Mouse (Mus musculus) lung, postnatal 0 days (tissue): Measurements from ENCODE around the gene Fbln2. TPM values are rescaled to one million over a fixed set of nuclear protein-coding genes. Genes with fewer than 3 reads are reported as not detected.
A peak's percentile ranks its signal among the peaks of the same experiment; 100 is the strongest.

Experiments used
- ATAC-seq: fragments of 200-750 bp; cut with Nextera tagmentation; 2 replicates; pipeline ENCODE4 v1.8.0; 2017; ENCODE audit warnings: moderate library complexity
- DNase-seq: peaks from one replicate; pipeline ENCODE4 v3.0.0-alpha.2; 2016; ENCODE audit warnings: low spot score
- H3K27ac ChIP-seq: fragments of 300-500 bp; sonication (generic); 2 replicates; pipeline ENCODE4 v1.5.1; 2014; ENCODE audit warnings: antibody characterized with exemption, mild to moderate bottlenecking, low read length, mixed read lengths
- H3K27me3 ChIP-seq: fragments of 300-500 bp; sonication (generic); replicated peaks from 2 replicates; pipeline ENCODE4 v1.6.1; 2014; ENCODE audit warnings: low read length, mixed read lengths; ENCODE audit not compliant: insufficient read depth
- H3K36me3 ChIP-seq: fragments of 300-500 bp; sonication (generic); 2 replicates; pipeline ENCODE4 v1.6.1; 2014; ENCODE audit warnings: low read length, mixed read lengths; ENCODE audit not compliant: insufficient read depth
- H3K4me1 ChIP-seq: fragments of 300-500 bp; sonication (generic); 2 replicates; pipeline ENCODE4 v1.6.1; 2014; ENCODE audit warnings: antibody characterized with exemption, low read depth, low read length, mixed read lengths; ENCODE audit not compliant: insufficient read depth
- H3K4me2 ChIP-seq: fragments of 300-500 bp; sonication (generic); replicated peaks from 2 replicates; pipeline ENCODE4 v1.6.1; 2014; ENCODE audit warnings: low read depth, mild to moderate bottlenecking, low read length, moderate library complexity, mixed read lengths
- H3K4me3 ChIP-seq: fragments of 300-500 bp; sonication (generic); 2 replicates; pipeline ENCODE4 v1.5.1; 2014; ENCODE audit warnings: low read depth, low read length
- H3K9ac ChIP-seq: fragments of 300-500 bp; sonication (generic); replicated peaks from 2 replicates; pipeline ENCODE4 v1.6.1; 2014; ENCODE audit warnings: low read depth, mild to moderate bottlenecking
- H3K9me3 ChIP-seq: fragments of 300-500 bp; sonication (generic); 2 replicates; pipeline ENCODE4 v1.6.1; 2016; ENCODE audit warnings: low read length, mixed read lengths
- CTCF ChIP-seq: IDR thresholded peaks from 2 replicates; pipeline ENCODE4 v1.5.1; 2016; ENCODE audit warnings: antibody characterized with exemption, mild to moderate bottlenecking
- EP300 ChIP-seq: IDR thresholded peaks from 2 replicates; pipeline ENCODE4 v1.6.1; 2016; ENCODE audit warnings: antibody characterized with exemption, mild to moderate bottlenecking, control low read depth
- WGBS: fragments of 180-500 bp; shearing (Covaris S2); extraction: QIAGEN DNeasy Blood & Tissue Kit; methylation state at CpG from one replicate; pipeline ENCODE4 v1.1.7; 2014; 5-methylcytosine and 5-hydroxymethylcytosine counted together
- polyA plus RNA-seq: library from polyadenylated mRNA; unstranded; fragments of >200 nt; fragmentation: Nextera tagmentation; extraction: Ambion mirVana; gene quantifications from 2 replicates; pipeline ENCODE4 v1.2.1, GENCODE M21; 2015

Fbln2 gene
- polyA plus RNA-seq, 1 experiment from 2014 or later, result 63.8 TPM

- Histone ChIP-seq H3K4me3 (no peak overlapping the region), H3K9ac (no peak overlapping the region), H3K4me2 (no peak overlapping the region), H3K36me3 (no peaks in the 10 kb centered on the region), H3K4me1 (no peaks in the 10 kb centered on the region), H3K27ac (no peak overlapping the region), H3K27me3 (0 out of 2 replicates have a peak, but pooled peaks cover 6% of the 10 kb centered on the region), H3K9me3 (no peaks in the 10 kb centered on the region)
- WGBS, result 18% methylated on average over 2 of the region's 2 CpGs
- TF ChIP-seq CTCF (no peak), EP300 (no peak)
- no peak for DNase-seq
- peak; percentile 55 for ATAC-seq
These were observed 2.5 kb upstream of the Fbln2 start for GRCm38 (mm10) chr6:91209780-91210179.

- Histone ChIP-seq H3K27ac (no peak overlapping the region), H3K9me3 (no peaks in the 10 kb centered on the region), H3K36me3 (no peaks in the 10 kb centered on the region), H3K4me3 (no peak overlapping the region), H3K27me3 (0 out of 2 replicates have a peak, but pooled peaks cover 6% of the 10 kb centered on the region), H3K4me1 (no peaks in the 10 kb centered on the region), H3K4me2 (no peak overlapping the region), H3K9ac (no peak overlapping the region)
- WGBS, result 30% methylated on average over 3 of the region's 3 CpGs
- TF ChIP-seq EP300 (no peak), CTCF (no peak)
- ATAC-seq (0 out of 2 replicates have a peak, but pooled peaks have one; percentile 9), DNase-seq (no peak)
These were observed 1.4 kb upstream of the Fbln2 start for GRCm38 (mm10) chr6:91210852-91211251.

GRCm38 (mm10) chr6:91212571-91212970 lies 316 bp downstream of the Fbln2 start:
- Histone ChIP-seq H3K4me3 (peak overlapping the region; percentile 15), H3K4me2 (peak overlapping the region; percentile 45), H3K9me3 (no peaks in the 10 kb centered on the region), H3K9ac (no peak overlapping the region), H3K4me1 (no peaks in the 10 kb centered on the region), H3K27ac (no peak overlapping the region), H3K36me3 (no peaks in the 10 kb centered on the region), H3K27me3 (0 out of 2 replicates have a peak, but pooled peaks cover 6% of the 10 kb centered on the region)
- 7% methylated on average over 29 of the region's 29 CpGs for WGBS
- no peak for TF ChIP-seq CTCF
- no peak for TF ChIP-seq EP300
- ATAC-seq, result peak; percentile 76
- DNase-seq, result peak; percentile 58

GRCm38 (mm10) chr6:91213287-91214218 lies 1.3 kb downstream of the Fbln2 start:
- DNase-seq (no peak), ATAC-seq (no peak)
- 52% methylated on average over 21 of the region's 21 CpGs for WGBS

GRCm38 (mm10) chr6:91215454-91215853 lies 3.2 kb downstream of the Fbln2 start:
- Histone ChIP-seq H3K36me3 (no peaks in the 10 kb centered on the region), H3K4me1 (no peaks in the 10 kb centered on the region), H3K4me2 (no peak overlapping the region), H3K27ac (no peak overlapping the region), H3K4me3 (no peak overlapping the region), H3K9me3 (no peaks in the 10 kb centered on the region), H3K27me3 (0 out of 2 replicates have a peak, but pooled peaks cover 6% of the 10 kb centered on the region), H3K9ac (no peak overlapping the region)
- DNase-seq (no peak), ATAC-seq (no peak)
- WGBS, result 66% methylated on average over 1 of the region's 1 CpGs
- TF ChIP-seq CTCF (no peak), EP300 (no peak)

More at GRCm38 (mm10) chr6:91213287-91214218, 1.3 kb downstream of the Fbln2 start:
- Histone ChIP-seq H3K9ac (no peak overlapping the region), H3K27ac (no peak overlapping the region), H3K4me3 (peak overlapping the region; percentile 15; the same call in 1 of the 2 replicates), H3K4me1 (no peaks in the 10 kb centered on the region), H3K9me3 (no peaks in the 10 kb centered on the region), H3K36me3 (no peaks in the 10 kb centered on the region), H3K27me3 (0 out of 2 replicates have a peak, but pooled peaks cover 6% of the 10 kb centered on the region), H3K4me2 (peak overlapping the region; percentile 45; the same call in 1 of the 2 replicates)
- TF ChIP-seq EP300, result no peak
- no peak for TF ChIP-seq CTCF

GRCm38 (mm10) chr6:91218445-91218844 lies 6.2 kb downstream of the Fbln2 start:
- no peaks in the 10 kb centered on the region for H3K9me3 ChIP-seq
- no peaks in the 10 kb centered on the region for H3K4me1 ChIP-seq
- no peak overlapping the region for H3K27ac ChIP-seq
- H3K36me3 ChIP-seq, result no peaks in the 10 kb centered on the region
- 48% methylated on average over 7 of the region's 9 CpGs for WGBS
- H3K4me2 ChIP-seq, result no peak overlapping the region
- no peak overlapping the region for H3K9ac ChIP-seq
- peak; percentile 60 for DNase-seq
- TF ChIP-seq EP300 (peak; percentile 56), CTCF (no peak)
- ATAC-seq, result peak; percentile 78
- H3K4me3 ChIP-seq, result no peak overlapping the region
- no peaks in the 10 kb centered on the region for H3K27me3 ChIP-seq
